10 mouse cellular contexts compared by ENCODE assay signal in genomic region chr16:10979064-10979803, GRCm38 (mm10).
A peak's percentile ranks its signal among the peaks of the same experiment; 100 is the strongest.
DNase-seq lines count a peak whose midpoint lies in the region; ATAC-seq and TF ChIP-seq lines count a peak whose summit lies in the region.
"Had no signal": no experiment of that assay in that cellular context is flagged by ENCODE, and none has a peak within 500 bp of the region (broad histone marks: within the 10 kb centered on the region; RNA-seq: fewer than 3 reads in every experiment).

No protein-coding gene starts in this region.

- H3K9ac ChIP-seq in heart, adult 2 months (ENCODE audit: low read depth, low read length) = no peak overlapping the region
- no peak overlapping the region for H3K9ac ChIP-seq in stomach, embryonic 16.5 days (ENCODE audit: low read length)
- no peak overlapping the region for H3K9ac ChIP-seq in midbrain, embryonic 13.5 days (replicated peaks)
- H3K9ac ChIP-seq: liver, embryonic 14.5 days had no signal

- intact Hi-C loops in heart, adult 2 months (cut with DNase I) = no loop called here
- intact Hi-C loops in left cerebral cortex, postnatal 25 days (cut with DNase I) = no loop called here

- TF ChIP-seq CTCF in heart, adult 2 months (IDR thresholded peaks at IDR 0.05) = no peak
- no peak for TF ChIP-seq CTCF in thymus, adult 2 months (IDR thresholded peaks at IDR 0.05; ENCODE audit: borderline replicate concordance, control insufficient read depth, extremely low read depth, insufficient read depth, low read length, poor library complexity)

- no peak for TF ChIP-seq EP300 in heart, adult 2 months (IDR thresholded peaks at IDR 0.05; ENCODE audit: insufficient read depth, low read depth, low read length)

- peaks cover 40% of the 10 kb centered on the region for H3K4me1 ChIP-seq in heart, adult 2 months (ENCODE audit: control insufficient read depth, insufficient read depth, low read length)
- H3K4me1 ChIP-seq in thymus, adult 2 months (replicated peaks; ENCODE audit: control insufficient read depth, insufficient read depth, low read length) = peaks cover 25% of the 10 kb centered on the region
- H3K4me1 ChIP-seq in stomach, embryonic 16.5 days (ENCODE audit: control insufficient read depth, insufficient read depth, low read length) = peaks cover 28% of the 10 kb centered on the region; the same call in 1 of the 2 replicates
- 0 out of 2 replicates have a peak, but pooled peaks cover 10% of the 10 kb centered on the region for H3K4me1 ChIP-seq in midbrain, embryonic 13.5 days (replicated peaks)

- H3K79me2 ChIP-seq in heart, adult 2 months (replicated peaks; ENCODE audit: control insufficient read depth, insufficient read depth, low read length) = peaks cover 2% of the 10 kb centered on the region

- WGBS in heart, adult 2 months = 39% methylated on average over 11 of the region's 11 CpGs
- 42% methylated on average over 11 of the region's 11 CpGs for WGBS in thymus, adult 2 months
- WGBS in stomach, embryonic 16.5 days = 37% methylated on average over 11 of the region's 11 CpGs
- 71% methylated on average over 11 of the region's 11 CpGs for WGBS in midbrain, embryonic 13.5 days

- no peak for DNase-seq in heart, adult 2 months
- no peak for DNase-seq in heart, adult 9 months (ENCODE audit: low spot score in 2 of 2)
- DNase-seq in thymus, adult 2 months = peak; percentile 15
- no peak for DNase-seq in thymus, postnatal 36 days
- peak; percentile 38 to 56 for DNase-seq in kidney, postnatal 25 days
- no peak for DNase-seq in left cerebral cortex, postnatal 25 days (ENCODE audit: low spot score in 2 of 2)

- no peak for TF ChIP-seq POLR2A in heart, adult 2 months (IDR thresholded peaks at IDR 0.05; ENCODE audit: insufficient read depth, low read depth, low read length)
- TF ChIP-seq POLR2A in thymus, adult 2 months (IDR thresholded peaks at IDR 0.05; ENCODE audit: control insufficient read depth, extremely low read depth, insufficient read depth, low read length, poor library complexity) = no peak

- H3K4me3 ChIP-seq in heart, adult 2 months = no peak overlapping the region
- no peak overlapping the region for H3K4me3 ChIP-seq in thymus, adult 2 months (ENCODE audit: control insufficient read depth, insufficient read depth, low read length)
- H3K4me3 ChIP-seq in stomach, embryonic 16.5 days (replicated peaks; ENCODE audit: low read length) = no peak overlapping the region
- H3K4me3 ChIP-seq in midbrain, embryonic 13.5 days (replicated peaks) = no peak overlapping the region

- H3K9me3 ChIP-seq in stomach, embryonic 16.5 days (replicated peaks; ENCODE audit: control insufficient read depth, low read length) = no peaks in the 10 kb centered on the region
- H3K9me3 ChIP-seq in midbrain, embryonic 13.5 days = no peaks in the 10 kb centered on the region
- H3K9me3 ChIP-seq: G1E had no signal

- H3K27me3 ChIP-seq in heart, adult 2 months (ENCODE audit: control insufficient read depth, insufficient read depth, low read length) = no peaks in the 10 kb centered on the region
- no peaks in the 10 kb centered on the region for H3K27me3 ChIP-seq in thymus, adult 2 months (ENCODE audit: control insufficient read depth, insufficient read depth, low read length)
- H3K27me3 ChIP-seq in stomach, embryonic 16.5 days (ENCODE audit: control insufficient read depth, insufficient read depth, low read length) = no peaks in the 10 kb centered on the region
- H3K27me3 ChIP-seq in midbrain, embryonic 13.5 days = no peaks in the 10 kb centered on the region

- peak; percentile 72 for ATAC-seq in stomach, embryonic 16.5 days (ENCODE audit: insufficient read depth, low FRiP score)
- no peak for ATAC-seq in midbrain, embryonic 13.5 days

- H3K27ac ChIP-seq in heart, adult 2 months = peak overlapping the region; percentile 4
- H3K27ac ChIP-seq in thymus, adult 2 months (ENCODE audit: control insufficient read depth, insufficient read depth, low read length) = no peak overlapping the region
- H3K27ac ChIP-seq in stomach, embryonic 16.5 days (ENCODE audit: low read length) = peak overlapping the region; percentile 28
- no peak overlapping the region; the same call in 1 of the 2 replicates for H3K27ac ChIP-seq in midbrain, embryonic 13.5 days
- H3K27ac ChIP-seq: liver, embryonic 14.5 days had no signal

- no peaks in the 10 kb centered on the region; the same call in 1 of the 2 replicates for H3K36me3 ChIP-seq in heart, adult 2 months (ENCODE audit: control insufficient read depth, insufficient read depth, low read length)
- no peaks in the 10 kb centered on the region for H3K36me3 ChIP-seq in thymus, adult 2 months (ENCODE audit: control insufficient read depth, insufficient read depth, low read length)
- H3K36me3 ChIP-seq in stomach, embryonic 16.5 days (ENCODE audit: control insufficient read depth, insufficient read depth, low read length) = no peaks in the 10 kb centered on the region
- H3K36me3 ChIP-seq in midbrain, embryonic 13.5 days = no peaks in the 10 kb centered on the region; the same call in 1 of the 2 replicates
- H3K36me3 ChIP-seq: G1E had no signal

- H3K4me2 ChIP-seq in stomach, embryonic 16.5 days (ENCODE audit: low read depth, low read length) = no peak overlapping the region
- H3K4me2 ChIP-seq in midbrain, embryonic 13.5 days (replicated peaks) = no peak overlapping the region

Comparison
In these comparisons a context has a peak if more than half of its experiments do, and no peak if none do; other contexts are left out.
1. DNase-seq: peak in thymus, adult 2 months (single experiment) and kidney, postnatal 25 days (2 of 2); none in heart, adult 2 months (0 of 2), heart, adult 9 months (0 of 2), thymus, postnatal 36 days (0 of 2) and left cerebral cortex, postnatal 25 days (0 of 2).
2. H3K27ac ChIP-seq: peak in heart, adult 2 months (single experiment) and stomach, embryonic 16.5 days (single experiment); none in thymus, adult 2 months (single experiment) and midbrain, embryonic 13.5 days (single experiment).